Mouse (Mus musculus) stomach, postnatal 0 days (tissue): ENCODE results near the gene Il23a. TPM values are rescaled to one million over a fixed set of nuclear protein-coding genes. Genes with fewer than 3 reads are reported as not detected.
A peak's percentile ranks its signal among the peaks of the same experiment; 100 is the strongest.

ENCODE experiments used
- ATAC-seq: fragments of 200-750 bp; cut with Nextera tagmentation; 2 replicates; pipeline ENCODE4 v1.8.0; 2017; ENCODE audit not compliant: low FRiP score, low TSS enrichment
- DNase-seq: peaks from one replicate; pipeline ENCODE4 v3.0.0-alpha.2; 2016; ENCODE audit warnings: low spot score
- H3K27ac ChIP-seq: fragments of 300-500 bp; sonication (generic); replicated peaks from 2 replicates; pipeline ENCODE4 v1.5.1; 2014; ENCODE audit warnings: mild to moderate bottlenecking, control low read depth
- H3K27me3 ChIP-seq: fragments of 300-500 bp; sonication (generic); 2 replicates; pipeline ENCODE4 v1.6.1; 2014; ENCODE audit warnings: low read length; ENCODE audit not compliant: control insufficient read depth, insufficient read depth
- H3K36me3 ChIP-seq: fragments of 300-500 bp; sonication (generic); 2 replicates; pipeline ENCODE4 v1.6.1; 2014; ENCODE audit warnings: low read length, mixed read lengths; ENCODE audit not compliant: control insufficient read depth, insufficient read depth
- H3K4me1 ChIP-seq: fragments of 300-500 bp; sonication (generic); replicated peaks from 2 replicates; pipeline ENCODE4 v1.6.1; 2014; ENCODE audit warnings: antibody characterized with exemption; ENCODE audit not compliant: control insufficient read depth, insufficient read depth
- H3K4me2 ChIP-seq: fragments of 300-500 bp; sonication (generic); replicated peaks from 2 replicates; pipeline ENCODE4 v1.6.1; 2014; ENCODE audit warnings: low read depth, mild to moderate bottlenecking, control low read depth, moderate library complexity
- H3K4me3 ChIP-seq: fragments of 300-500 bp; sonication (generic); 2 replicates; pipeline ENCODE4 v1.5.1; 2014; ENCODE audit warnings: low read depth, low read length, control low read depth
- H3K9ac ChIP-seq: fragments of 300-500 bp; sonication (generic); 2 replicates; pipeline ENCODE4 v1.6.1; 2014; ENCODE audit warnings: mild to moderate bottlenecking, low read length, control low read depth, mixed read lengths
- H3K9me3 ChIP-seq: fragments of 300-500 bp; sonication (generic); 2 replicates; pipeline ENCODE4 v1.6.1; 2016; ENCODE audit warnings: low read length; ENCODE audit not compliant: control insufficient read depth
- CTCF ChIP-seq: IDR thresholded peaks from 2 replicates; pipeline ENCODE4 v1.5.1; 2016; ENCODE audit warnings: antibody characterized with exemption, low read depth, mild to moderate bottlenecking, moderate library complexity
- EP300 ChIP-seq: optimal IDR thresholded peaks from 2 replicates; pipeline ENCODE3; 2016; ENCODE audit warnings: antibody characterized with exemption
- WGBS: fragments of 180-500 bp; shearing (Covaris S2); extraction: QIAGEN DNeasy Blood & Tissue Kit; methylation state at CpG from one replicate; pipeline ENCODE4 v1.1.7; 2014; 5-methylcytosine and 5-hydroxymethylcytosine counted together
- polyA plus RNA-seq: library from polyadenylated mRNA; unstranded; fragments of >200 nt; fragmentation: Nextera tagmentation; extraction: Ambion mirVana; gene quantifications from 2 replicates; pipeline ENCODE4 v1.2.1, GENCODE M21; 2015

Il23a gene
- polyA plus RNA-seq, 1 experiment from 2014 or later: 0.35 TPM

- Histone ChIP-seq H3K27me3 (no peaks in the 10 kb centered on the region), H3K4me2 (no peak overlapping the region), H3K27ac (no peak overlapping the region), H3K9ac (no peak overlapping the region), H3K9me3 (no peaks in the 10 kb centered on the region), H3K4me1 (peaks cover 4% of the 10 kb centered on the region; the same call in 1 of the 2 replicates), H3K4me3 (no peak overlapping the region), H3K36me3 (peaks cover 15% of the 10 kb centered on the region)
- ATAC-seq (no peak), DNase-seq (no peak)
- TF ChIP-seq CTCF (peak; percentile 45), EP300 (no peak)
- 86% methylated on average over 10 of the region's 10 CpGs for WGBS
Observed at GRCm38 (mm10) chr10:128327610-128328009, 29.1 kb upstream of the Il23a start.

- TF ChIP-seq EP300: no peak
- no peak for TF ChIP-seq CTCF
- Histone ChIP-seq H3K9me3 (no peaks in the 10 kb centered on the region), H3K4me2 (no peak overlapping the region), H3K27me3 (no peaks in the 10 kb centered on the region), H3K4me3 (no peak overlapping the region), H3K36me3 (peaks cover 15% of the 10 kb centered on the region), H3K27ac (no peak overlapping the region), H3K9ac (no peak overlapping the region), H3K4me1 (peaks cover 4% of the 10 kb centered on the region; the same call in 1 of the 2 replicates)
- ATAC-seq (no peak), DNase-seq (no peak)
- 93% methylated on average over 8 of the region's 8 CpGs for WGBS
Observed at GRCm38 (mm10) chr10:128326825-128327224, 28.3 kb upstream of the Il23a start.

- Histone ChIP-seq H3K36me3 (peaks cover 24% of the 10 kb centered on the region), H3K27me3 (no peaks in the 10 kb centered on the region), H3K9me3 (no peaks in the 10 kb centered on the region), H3K27ac (peak overlapping the region; percentile 97), H3K4me2 (peak overlapping the region; percentile 82), H3K4me1 (peaks cover 4% of the 10 kb centered on the region; the same call in 1 of the 2 replicates), H3K4me3 (peak overlapping the region; percentile 76), H3K9ac (peak overlapping the region; percentile 98)
- WGBS: 61% methylated on average over 8 of the region's 8 CpGs
- TF ChIP-seq CTCF (no peak), EP300 (no peak)
- ATAC-seq: no peak
- no peak for DNase-seq
Observed at GRCm38 (mm10) chr10:128323516-128323915, 25.0 kb upstream of the Il23a start.

DNA sequence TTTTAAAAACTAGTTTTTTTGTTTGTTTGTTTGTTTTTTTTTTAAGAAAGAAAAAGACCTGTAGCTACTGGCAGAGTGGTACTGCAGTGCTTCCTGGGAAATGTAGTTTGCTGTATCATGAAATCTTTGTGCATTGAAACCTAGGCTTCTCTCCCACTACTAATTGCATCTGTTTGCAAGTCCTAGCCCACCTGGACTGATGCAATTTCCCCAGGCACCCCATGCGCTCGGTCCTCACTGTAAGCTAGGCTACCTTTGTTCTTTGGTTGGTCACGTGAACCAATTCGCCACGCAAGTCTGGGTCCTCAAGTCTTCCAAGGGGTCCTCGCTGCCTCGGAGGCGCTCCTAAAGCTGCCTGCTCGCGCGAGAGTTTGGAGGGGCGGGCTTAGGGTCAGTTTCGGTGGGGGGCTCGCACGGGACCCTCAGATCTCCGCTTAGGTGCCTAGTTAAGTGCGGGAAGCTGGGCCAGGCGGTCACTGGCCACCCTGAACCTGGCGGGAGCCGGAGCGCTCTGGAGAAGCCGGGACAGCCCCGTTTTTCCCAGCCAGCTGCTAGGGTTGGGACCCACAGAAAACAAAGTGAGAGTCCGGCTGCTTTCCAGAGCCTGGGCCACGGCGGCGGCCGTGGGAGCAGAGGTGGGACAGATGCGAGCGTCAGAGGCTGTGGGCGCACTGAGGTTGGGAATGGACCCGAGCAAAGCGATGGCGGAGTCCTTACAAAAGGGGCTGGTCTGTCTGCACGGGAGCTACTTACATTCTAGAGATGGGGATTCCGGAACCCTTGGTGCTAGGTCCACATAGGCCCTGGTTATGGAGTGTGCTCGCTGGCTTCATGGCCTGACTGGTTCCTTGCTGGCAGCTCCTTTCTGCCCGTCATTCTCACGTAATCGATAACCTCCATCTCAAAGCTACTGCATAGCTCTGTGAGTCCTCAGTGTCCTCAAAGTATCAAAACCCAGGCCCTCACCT lies 23.9 kb upstream of the Il23a start, which contains the start of gene Cnpy2:
TSS of gene Cnpy2 (plus strand) at position 319 of the 968 bp plus-strand sequence.
- Histone ChIP-seq H3K9me3 (no peaks in the 10 kb centered on the region), H3K4me2 (peak within 1 kb of the TSS; percentile 82), H3K27me3 (no peaks in the 10 kb centered on the region), H3K4me3 (peak within 1 kb of the TSS; percentile 76), H3K27ac (peak within 1 kb of the TSS; percentile 97), H3K36me3 (peaks cover 32% of the 10 kb centered on the region), H3K4me1 (peaks cover 4% of the 10 kb centered on the region; the same call in 1 of the 2 replicates), H3K9ac (peak within 1 kb of the TSS; percentile 98)
- DNase-seq (peak; percentile 89), ATAC-seq (peak; percentile 88)
- under 1% methylated on average over 40 of the region's 40 CpGs for WGBS
- TF ChIP-seq EP300 (peak; percentile 91), CTCF (no peak)

- Histone ChIP-seq H3K27me3 (no peaks in the 10 kb centered on the region), H3K36me3 (peaks cover 27% of the 10 kb centered on the region), H3K4me1 (peaks cover 4% of the 10 kb centered on the region; the same call in 1 of the 2 replicates), H3K9ac (peak overlapping the region; percentile 13; the same call in 1 of the 2 replicates), H3K4me3 (peak overlapping the region; percentile 76), H3K27ac (no peak overlapping the region), H3K4me2 (peak overlapping the region; percentile 82), H3K9me3 (no peaks in the 10 kb centered on the region)
- WGBS: 34% methylated on average over 12 of the region's 12 CpGs
- no peak for TF ChIP-seq EP300
- no peak for TF ChIP-seq CTCF
- ATAC-seq (no peak; the same call in 1 of the 2 replicates), DNase-seq (peak; percentile 25)
Observed at GRCm38 (mm10) chr10:128321641-128322040, 23.1 kb upstream of the Il23a start.

DNA sequence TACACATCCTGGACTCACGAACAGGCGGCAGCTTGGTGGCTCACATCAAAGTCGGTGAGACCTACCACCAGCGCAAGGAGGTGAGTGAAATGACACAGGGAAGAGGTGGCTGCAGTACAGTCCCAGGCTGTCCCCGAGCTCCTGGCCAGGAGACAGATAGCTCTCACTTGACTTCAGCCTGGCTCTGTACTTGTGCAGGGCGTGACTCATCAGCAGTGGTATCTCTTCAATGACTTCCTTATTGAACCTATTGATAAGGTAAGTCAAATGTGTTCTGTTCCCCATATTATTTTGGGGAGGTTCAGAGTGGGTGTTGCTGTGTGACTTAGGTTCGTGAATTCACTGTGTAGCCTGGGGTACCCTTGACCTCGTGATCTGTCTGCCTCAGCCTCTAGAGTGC lies 17.0 kb upstream of the Il23a start:
- H3K4me1 ChIP-seq: no peaks in the 10 kb centered on the region
- WGBS: 91% methylated on average over 8 of the region's 8 CpGs
- H3K9me3 ChIP-seq: no peaks in the 10 kb centered on the region
- H3K9ac ChIP-seq: no peak overlapping the region
- no peak for ATAC-seq
- peaks cover 22% of the 10 kb centered on the region for H3K36me3 ChIP-seq
- H3K4me2 ChIP-seq: no peak overlapping the region
- H3K27me3 ChIP-seq: no peaks in the 10 kb centered on the region
- no peak overlapping the region for H3K4me3 ChIP-seq
- DNase-seq: no peak
- no peak for TF ChIP-seq EP300
- no peak for TF ChIP-seq CTCF
- H3K27ac ChIP-seq: no peak overlapping the region
